Mouse (Mus musculus) spleen, adult 2 months (tissue): ENCODE measurements around the gene Ptgdr2.

Experiments
- CTCF ChIP-seq: fragments of 200-500 bp; IDR thresholded peaks from 2 replicates; pipeline ENCODE4 v1.5.1; 2011; ENCODE audit warnings: mild to moderate bottlenecking, inconsistent platforms; ENCODE audit not compliant: insufficient read depth, insufficient read length, insufficient replicate concordance; ENCODE audit errors: extremely low read depth
- POLR2A ChIP-seq: fragments of 200-500 bp; IDR thresholded peaks from 2 replicates; pipeline ENCODE4 v1.6.1; 2011; ENCODE audit warnings: low read depth, low read length, inconsistent platforms

DNA sequence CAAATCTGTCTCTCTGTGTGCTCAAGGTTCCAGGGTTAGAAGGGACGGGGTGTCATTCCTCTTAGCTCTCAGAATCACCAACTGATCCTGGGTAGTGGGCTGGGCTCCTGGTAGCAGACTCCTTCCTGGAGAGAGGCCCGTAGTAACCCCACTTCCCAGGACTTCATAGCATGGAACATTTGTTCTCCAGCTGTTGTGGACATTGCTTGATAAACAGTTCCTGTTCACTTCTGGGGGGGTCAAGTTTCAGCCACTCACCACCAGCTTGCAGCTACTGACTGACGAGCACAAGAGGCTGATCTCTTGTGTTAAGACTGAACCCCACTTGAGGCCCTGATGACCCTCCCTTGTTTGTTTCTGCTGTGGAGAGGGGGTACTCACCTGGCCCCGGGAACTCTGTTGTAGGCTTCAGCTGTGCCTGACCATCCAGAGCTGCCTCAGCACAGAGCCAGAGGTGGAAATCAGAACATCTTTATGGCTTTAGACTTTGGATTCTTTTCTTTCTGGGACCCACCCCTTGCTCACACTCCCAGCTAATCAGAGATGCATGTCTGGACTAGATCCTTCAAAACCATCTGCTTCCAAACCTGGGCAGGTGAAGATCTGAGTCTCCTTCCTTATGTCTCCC lies 37.4 kb downstream of the Ptgdr2 start, which contains the start of gene Ms4a10:
- TF ChIP-seq POLR2A, result no peak
- no peak for TF ChIP-seq CTCF
